Mouse (Mus musculus): ENCODE results near the gene Mrpl58.

GRCm38 (mm10) chr11:115374695-115375425 lies 28.7 kb upstream of the Mrpl58 start:
- TF ChIP-seq CTCF (IDR thresholded peaks at IDR 0.05; ENCODE audit: insufficient read depth, low read depth, low read length) (no peak), POLR2A (IDR thresholded peaks at IDR 0.05; ENCODE audit: insufficient read depth, low read depth, low read length) (no peak)
